In the genomic region with DNA sequence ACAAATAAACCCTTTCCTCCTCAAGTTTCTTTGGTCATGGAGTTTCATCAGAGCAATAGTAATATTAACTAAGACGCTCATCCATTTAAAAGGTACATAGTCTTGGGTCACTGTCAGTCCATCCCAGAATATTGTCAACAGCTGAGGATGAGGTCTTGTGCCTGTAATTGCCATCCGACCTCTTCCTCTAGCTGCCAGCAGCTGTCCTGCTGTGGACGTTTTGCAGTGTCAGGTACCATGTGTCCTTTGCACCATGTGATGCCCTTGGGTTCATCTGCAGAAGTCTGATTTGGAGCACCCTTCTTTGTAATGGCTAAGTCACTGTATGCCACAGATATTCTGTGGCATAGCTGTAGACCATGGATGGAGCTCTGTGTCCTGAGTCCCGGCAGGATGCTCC, we compare ENCODE assay signal across 35 mouse cellular contexts.
"Had no signal": no experiment of that assay in that cellular context is flagged by ENCODE, and none has a peak within 500 bp of the region (broad histone marks: within the 10 kb centered on the region; RNA-seq: fewer than 3 reads in every experiment).

No protein-coding gene starts in this region.

- H3K27me3 ChIP-seq: heart, embryonic 12.5 days; heart, embryonic 13.5 days; heart, embryonic 15.5 days; hindbrain, embryonic 12.5 days; hindbrain, embryonic 13.5 days; hindbrain, embryonic 15.5 days; intestine, embryonic 15.5 days; kidney, embryonic 15.5 days had no signal

- ATAC-seq: hindbrain, embryonic 16.5 days; hindbrain, postnatal 0 days; inflammation-experienced regulatory T-cells, adult 6 months; intestine, embryonic 15.5 days; intestine, embryonic 16.5 days; intestine, postnatal 0 days had no signal

- H3K4me2 ChIP-seq: heart, embryonic 11.5 days; heart, embryonic 12.5 days; heart, embryonic 13.5 days; heart, embryonic 15.5 days; hindbrain, embryonic 12.5 days; hindbrain, embryonic 13.5 days; hindbrain, embryonic 14.5 days; hindbrain, embryonic 15.5 days; intestine, embryonic 15.5 days; kidney, embryonic 15.5 days had no signal

- H3K27ac ChIP-seq: heart, embryonic 10.5 days; heart, embryonic 13.5 days; heart, embryonic 15.5 days; hindbrain, embryonic 10.5 days; hindbrain, embryonic 12.5 days; hindbrain, embryonic 13.5 days; hindbrain, embryonic 14.5 days; hindbrain, embryonic 15.5 days; hindbrain, postnatal 0 days; intestine, embryonic 15.5 days; kidney, embryonic 15.5 days; kidney, postnatal 0 days; layer of hippocampus, adult 2 months had no signal

- H3K9ac ChIP-seq: heart, embryonic 12.5 days; heart, embryonic 13.5 days; heart, embryonic 15.5 days; hindbrain, embryonic 12.5 days; hindbrain, embryonic 13.5 days; hindbrain, embryonic 14.5 days; hindbrain, embryonic 15.5 days; intestine, embryonic 15.5 days; kidney, embryonic 15.5 days had no signal

- H3K36me3 ChIP-seq: heart, embryonic 10.5 days; heart, embryonic 12.5 days; heart, embryonic 13.5 days; heart, embryonic 15.5 days; hindbrain, embryonic 10.5 days; hindbrain, embryonic 12.5 days; hindbrain, embryonic 13.5 days; hindbrain, embryonic 15.5 days; intestine, embryonic 15.5 days; kidney, embryonic 15.5 days had no signal

- DNase-seq: heart, postnatal 10 days; heart, postnatal 14 days; heart, postnatal 36 days; heart, postnatal 4 days; kidney, adult 11 months; kidney, adult 18-20 months; kidney, adult 2 months; kidney, adult 8-10 months; kidney, adult 9 months; kidney, postnatal 10 days; kidney, postnatal 14 days; kidney, postnatal 25 days; kidney, postnatal 36 days; kidney, postnatal 4 days; layer of hippocampus, adult 9-11 months; layer of hippocampus, postnatal 36 days had no signal

- H3K4me1 ChIP-seq: heart, embryonic 10.5 days; heart, embryonic 12.5 days; heart, embryonic 13.5 days; heart, embryonic 15.5 days; hindbrain, embryonic 10.5 days; hindbrain, embryonic 12.5 days; hindbrain, embryonic 13.5 days; hindbrain, embryonic 15.5 days; intestine, embryonic 15.5 days; kidney, embryonic 15.5 days had no signal

- H3K9me3 ChIP-seq: heart, embryonic 10.5 days; heart, embryonic 12.5 days; heart, embryonic 13.5 days; heart, embryonic 15.5 days; hindbrain, embryonic 10.5 days; hindbrain, embryonic 12.5 days; hindbrain, embryonic 13.5 days; hindbrain, embryonic 15.5 days; intestine, embryonic 15.5 days; kidney, embryonic 15.5 days had no signal

- H3K4me3 ChIP-seq: heart, embryonic 10.5 days; heart, embryonic 12.5 days; heart, embryonic 13.5 days; heart, embryonic 15.5 days; hindbrain, embryonic 10.5 days; hindbrain, embryonic 12.5 days; hindbrain, embryonic 13.5 days; hindbrain, embryonic 15.5 days; intestine, embryonic 15.5 days; kidney, embryonic 15.5 days; layer of hippocampus, adult 2 months had no signal
